Mouse (Mus musculus): ENCODE measurements around the gene Itgb7.
A peak's percentile ranks its signal among the peaks of the same experiment; 100 is the strongest.
"Not testable (repeated sequence)": the region's sequence is repeated elsewhere in the genome, so short reads cannot be mapped to it uniquely, and the experiment has no call there.

Gene Itgb7

DNA sequence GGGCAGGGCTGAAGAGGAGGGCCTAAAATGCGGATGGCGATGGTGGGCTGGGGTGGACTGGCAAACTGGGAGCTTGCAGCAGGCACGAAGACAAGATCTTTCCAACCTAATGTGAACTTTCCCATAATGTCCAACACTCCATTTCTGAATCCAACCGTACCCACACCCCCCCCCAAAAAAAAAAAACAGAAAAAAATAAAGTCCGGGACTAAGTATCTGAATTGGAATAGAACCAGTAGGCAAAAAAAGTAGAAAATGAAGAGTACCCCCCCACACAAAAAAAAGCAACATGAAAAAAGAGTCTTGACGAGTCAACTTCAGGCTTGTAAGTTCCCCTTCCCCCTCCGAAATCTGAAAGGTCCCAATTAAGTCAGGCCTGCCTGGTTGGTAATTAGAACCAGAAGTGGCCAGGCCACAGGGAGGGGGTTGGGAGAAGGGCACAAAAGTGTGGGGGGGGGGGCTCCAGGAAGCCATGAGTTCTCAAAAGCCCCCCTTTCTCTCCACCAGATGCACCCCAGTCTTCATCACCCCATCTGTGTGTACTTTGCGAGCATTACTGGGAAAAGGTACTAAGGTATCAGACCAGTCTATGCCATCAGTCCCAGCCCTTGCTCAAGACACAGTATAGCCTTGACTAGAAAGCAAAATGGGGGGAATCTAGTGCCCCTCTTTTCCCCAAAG is 16.5 kb upstream of the Itgb7 start:
- no peak for DNase-seq

DNA sequence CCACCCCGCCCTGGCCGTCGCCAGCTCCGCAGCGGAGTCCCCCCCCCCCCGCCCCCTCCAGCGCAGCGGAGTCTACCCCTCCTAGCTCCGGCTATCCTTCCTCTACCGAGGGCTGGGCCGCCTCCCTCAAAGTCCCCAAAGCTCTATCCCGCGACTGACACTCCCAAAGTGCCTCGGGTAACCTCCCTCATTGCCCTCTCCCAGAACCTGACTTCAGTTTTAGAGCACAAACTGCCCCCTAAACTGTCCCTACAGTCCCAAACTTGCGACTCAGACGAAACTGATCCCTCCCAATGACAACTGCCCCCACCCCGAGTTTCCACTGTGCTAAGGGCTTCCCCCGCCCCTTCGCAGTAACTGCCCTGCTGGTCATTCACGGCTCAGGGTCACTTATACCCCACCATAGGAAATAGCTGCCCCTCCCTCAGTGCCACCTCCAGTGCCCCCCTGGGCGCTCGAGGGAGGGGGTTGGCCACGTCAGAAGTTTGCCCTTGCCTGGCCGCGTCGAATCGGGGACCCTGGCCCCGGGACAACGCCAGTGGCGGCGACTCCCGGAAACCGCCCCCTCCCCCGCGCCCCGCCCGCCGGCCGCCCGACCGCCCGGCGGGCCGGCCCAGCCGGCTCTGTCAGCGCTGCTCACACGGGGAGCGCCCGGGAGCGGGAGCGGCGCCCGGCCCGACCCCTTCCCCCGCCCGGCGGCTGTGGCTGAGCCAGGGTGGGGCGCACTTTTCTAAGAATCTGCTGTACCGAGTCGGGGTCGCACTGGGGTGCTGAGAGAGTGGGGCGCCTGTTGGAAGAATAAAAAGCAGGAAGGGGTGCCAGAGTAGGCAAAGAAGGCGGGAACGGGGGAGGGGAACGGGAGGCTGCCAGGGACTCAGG is 15.7 kb upstream of the Itgb7 start:
- peak; percentile 77 to 89 for DNase-seq

DNA sequence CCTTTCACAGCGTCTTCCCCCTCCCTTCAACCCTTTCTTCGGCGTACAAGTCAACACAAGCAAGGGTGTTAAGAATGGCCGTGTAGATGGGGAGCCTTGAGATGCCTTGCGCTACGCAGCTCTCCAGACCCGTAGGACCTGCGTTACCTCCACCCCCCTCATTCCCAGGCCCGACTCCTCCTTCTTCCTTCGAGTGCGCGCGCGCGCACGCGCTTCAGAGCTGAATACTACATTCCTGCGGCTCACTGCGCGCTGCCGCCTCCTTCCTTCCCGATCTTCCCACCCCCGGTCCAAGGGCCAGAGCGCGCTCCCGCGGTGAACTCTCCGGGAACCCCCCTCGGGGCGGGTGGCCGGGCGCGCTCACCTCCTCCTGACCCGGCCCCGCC is 15.1 kb upstream of the Itgb7 start:
- peak; percentile 98 to 99 for DNase-seq

DNA sequence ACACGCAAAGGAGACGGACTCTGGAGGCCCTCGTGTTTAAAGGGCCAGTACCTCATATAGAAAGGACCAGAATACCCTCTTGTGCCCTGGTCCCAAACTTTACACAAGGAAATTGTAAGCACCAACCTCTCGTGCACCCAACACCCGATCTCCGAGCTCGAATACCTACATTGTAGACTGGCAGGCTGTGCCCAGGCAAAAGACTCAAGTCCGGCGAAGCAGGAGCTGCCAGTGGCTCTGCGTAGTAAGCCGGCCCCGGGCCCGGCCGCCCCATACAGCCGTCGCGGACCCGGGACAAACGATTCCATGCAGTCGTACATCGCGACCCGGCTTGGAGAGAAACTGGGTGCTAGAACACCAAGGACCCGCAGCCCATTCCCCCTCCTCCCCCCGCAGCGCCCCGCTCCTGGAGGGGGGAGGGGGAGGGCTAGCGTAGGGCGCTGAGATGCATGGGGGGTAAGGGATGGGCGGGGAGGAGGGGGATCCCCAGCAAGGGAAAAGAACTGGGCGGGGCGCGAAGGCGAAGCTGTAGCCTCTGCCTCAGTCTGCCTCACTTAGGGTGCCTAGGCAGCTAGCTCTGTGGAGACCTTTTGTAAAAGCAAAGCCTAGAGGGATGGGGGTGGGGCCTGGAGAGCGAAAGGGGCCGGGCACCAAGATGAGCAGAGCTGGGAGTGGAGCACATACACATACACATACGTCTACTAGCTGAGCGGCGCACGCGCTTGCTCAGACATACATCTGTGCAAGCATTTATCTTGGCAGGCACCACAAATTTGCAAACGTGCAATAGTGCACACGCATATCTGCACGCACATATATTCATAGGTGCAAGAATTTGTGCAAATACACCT is 14.4 kb upstream of the Itgb7 start:
- DNase-seq = peak; percentile 86 to 92

DNA sequence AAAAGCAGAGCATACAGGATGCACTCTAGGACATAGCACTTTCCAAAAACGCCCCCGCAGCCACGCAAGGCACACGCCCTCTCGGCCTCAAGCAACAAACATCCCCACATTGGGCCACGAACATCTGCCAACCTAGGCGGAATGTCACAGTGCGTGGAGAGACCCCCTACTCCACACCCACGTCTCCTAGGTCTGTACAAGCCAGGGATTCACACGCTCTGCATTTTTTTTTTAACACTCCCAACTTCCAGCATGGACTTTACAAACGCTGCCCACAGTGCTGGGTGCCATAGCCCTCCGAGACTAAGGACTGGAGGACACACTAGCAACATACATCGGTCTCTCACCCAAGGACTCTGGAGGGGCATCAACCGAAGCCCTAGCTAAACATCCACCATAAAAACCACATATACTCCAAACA is 13.7 kb upstream of the Itgb7 start:
- DNase-seq = peak; percentile 52 to 59

DNA sequence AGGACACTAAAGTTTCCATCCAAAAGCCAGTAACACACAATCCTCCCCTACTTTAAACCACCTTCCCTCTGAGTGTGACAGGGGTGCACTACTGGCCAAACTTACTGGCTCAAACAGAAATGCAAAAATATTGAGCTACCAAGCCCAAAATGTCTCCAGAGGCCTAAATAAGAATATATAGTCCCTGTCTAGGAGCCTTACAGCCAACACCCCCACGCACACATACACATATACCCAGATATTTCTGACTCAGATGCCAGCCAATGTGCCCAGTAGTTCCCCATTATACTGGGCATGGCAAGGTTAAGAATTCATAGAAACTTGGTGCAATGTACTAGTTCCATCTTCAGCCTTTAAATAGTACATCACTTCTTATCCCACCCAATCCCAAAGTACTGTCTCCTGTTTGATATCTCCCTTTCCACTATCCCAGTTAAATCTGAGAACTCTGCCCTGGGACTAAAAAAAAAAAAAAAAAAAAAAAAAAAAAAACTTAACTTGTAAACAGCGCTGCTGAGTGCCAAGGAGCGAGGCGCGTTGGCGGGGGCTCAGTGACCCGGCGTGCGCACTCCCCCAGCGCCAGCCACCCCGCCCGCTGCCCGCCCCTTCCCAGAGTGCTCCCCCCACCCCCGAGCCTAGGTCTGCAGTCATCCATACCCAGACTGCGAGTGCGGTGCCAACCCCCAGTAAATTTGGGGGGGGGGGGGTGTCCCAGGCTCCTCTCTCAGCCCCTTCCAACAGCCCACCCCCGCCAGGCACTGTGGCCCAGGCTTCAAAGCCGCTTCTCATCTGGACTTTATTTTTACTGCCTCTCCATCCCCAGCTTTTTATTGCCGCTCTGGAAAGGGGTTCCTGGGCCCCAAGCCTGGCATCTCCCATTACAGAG is 12.8 kb upstream of the Itgb7 start:
- DNase-seq = peak; percentile 58 to 82

DNA sequence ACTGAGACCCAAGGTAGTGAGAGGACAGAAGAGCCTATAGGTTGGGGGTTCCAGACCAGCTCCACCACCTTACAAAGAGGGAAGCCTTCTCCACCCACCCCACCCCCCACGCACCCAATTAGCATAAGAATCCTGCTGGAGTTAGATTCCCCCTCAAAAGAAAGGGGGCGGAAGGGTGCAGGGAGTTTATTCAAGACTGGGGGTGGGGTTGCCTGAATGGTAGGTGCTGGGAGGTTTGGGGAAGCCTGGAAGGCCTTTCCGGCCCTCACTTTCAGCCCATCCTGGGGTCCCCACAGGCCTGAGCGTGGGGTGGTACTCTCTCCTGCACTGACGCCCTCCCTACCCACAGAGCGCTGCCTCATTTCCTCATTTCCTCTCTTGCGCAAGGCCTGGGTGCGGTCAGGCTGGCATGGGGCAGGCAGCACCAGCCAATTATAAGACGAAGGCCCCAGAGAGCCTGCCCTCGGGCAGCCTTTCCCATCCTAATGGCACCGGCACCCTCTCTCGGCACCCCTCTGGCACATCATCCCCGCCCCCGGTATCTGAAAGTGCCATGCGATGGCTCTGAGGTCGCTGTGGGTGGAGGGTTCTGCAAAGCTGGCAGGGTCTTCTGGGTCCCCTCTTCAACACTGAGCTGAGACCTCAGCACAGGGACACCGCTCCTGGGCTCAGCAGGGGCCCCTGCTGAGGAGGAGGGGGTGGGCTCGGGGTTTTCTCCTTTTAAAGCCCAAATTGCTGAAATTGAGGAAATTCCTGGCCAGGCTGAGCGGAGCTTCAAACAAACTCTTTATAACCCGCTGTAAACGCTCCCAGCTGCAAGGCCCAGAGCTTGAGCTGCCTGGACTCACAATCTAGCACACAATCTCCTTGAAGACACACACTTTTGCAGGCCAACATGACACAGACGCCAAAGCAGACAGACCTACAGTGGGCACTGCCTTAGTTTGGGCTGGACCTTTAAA is 11.8 kb upstream of the Itgb7 start:
- peak; percentile 43 to 77 for DNase-seq

DNA sequence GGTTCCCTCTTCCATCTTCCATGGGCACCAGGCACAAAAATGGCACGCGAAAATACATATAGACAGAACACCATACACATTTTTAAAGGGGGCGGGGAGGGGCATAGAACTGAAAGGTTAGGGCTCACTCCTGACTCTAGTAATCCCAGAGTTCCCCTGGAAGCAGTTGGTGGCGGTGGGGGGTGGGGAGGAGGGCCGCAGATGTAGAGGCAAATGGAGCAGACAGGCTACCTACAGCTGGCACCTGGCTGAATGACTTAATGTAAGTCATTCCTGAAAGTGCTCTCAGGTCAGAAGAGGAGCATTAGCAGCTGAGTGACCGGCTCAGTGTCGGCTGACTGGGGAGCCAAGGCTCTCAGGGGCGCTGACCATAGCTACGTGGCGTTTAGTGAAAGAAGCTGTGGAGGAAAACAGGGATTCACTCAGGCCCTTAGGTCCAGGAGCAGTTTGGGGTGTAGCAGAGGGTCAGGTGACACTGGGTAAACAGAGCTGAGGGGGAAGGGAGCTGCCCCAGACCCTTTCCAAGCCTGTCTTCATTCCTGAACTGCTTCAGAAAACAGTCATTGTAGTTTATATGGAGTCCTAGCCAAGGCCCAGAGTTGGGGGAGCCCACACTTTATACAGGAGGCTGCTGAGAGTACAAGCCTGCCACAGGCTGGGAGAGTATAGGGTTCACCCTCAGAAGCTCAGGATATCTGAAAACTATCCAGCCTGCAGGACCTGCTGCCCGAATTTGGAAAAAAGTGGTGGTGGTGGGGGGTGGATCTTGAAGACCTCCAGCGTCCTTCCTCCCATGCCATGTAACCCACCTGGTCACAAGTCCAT is 10.9 kb upstream of the Itgb7 start:
- no peak for DNase-seq

DNA sequence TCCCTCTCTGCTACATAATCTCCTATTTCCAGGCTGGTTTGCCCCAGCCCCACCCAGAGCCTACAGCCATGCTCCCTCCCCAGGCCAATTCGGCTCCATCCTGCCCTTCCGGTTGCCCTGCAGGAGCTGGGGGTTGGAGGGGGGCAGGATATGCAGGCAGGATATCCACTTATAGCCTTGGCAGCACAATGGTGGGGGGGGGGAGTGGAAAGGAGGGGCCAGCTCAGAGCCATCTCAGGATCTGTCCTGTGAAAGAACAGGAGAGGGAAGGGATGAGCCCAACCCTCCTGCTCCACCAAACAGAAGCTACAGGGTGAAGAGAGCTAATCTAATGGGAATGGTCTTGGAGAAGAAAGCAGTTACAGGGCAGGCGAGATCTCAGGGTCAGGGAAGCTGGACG is 8.9 kb upstream of the Itgb7 start:
- peak; percentile 77 to 90 for DNase-seq

DNA sequence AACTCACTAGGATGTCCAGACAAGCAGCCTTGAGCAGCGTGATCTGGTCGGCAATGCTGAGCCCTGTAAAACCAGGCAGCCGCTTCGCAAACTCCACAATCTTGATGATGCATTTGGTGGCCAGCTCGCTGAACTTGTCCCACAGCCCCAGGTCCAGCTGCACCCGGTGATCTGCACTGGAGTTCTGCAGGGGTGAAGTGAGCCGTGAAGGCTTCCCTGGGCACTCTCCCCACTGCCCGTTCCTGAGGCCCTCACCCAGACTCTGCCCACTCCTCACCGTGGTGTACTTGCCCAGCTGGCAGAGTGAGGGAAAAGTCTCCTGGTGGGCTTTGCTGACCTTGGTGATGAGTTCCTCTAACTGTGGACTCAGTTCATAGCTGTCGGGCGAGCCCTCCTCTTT is 8.1 kb upstream of the Itgb7 start:
- DNase-seq = no peak

DNA sequence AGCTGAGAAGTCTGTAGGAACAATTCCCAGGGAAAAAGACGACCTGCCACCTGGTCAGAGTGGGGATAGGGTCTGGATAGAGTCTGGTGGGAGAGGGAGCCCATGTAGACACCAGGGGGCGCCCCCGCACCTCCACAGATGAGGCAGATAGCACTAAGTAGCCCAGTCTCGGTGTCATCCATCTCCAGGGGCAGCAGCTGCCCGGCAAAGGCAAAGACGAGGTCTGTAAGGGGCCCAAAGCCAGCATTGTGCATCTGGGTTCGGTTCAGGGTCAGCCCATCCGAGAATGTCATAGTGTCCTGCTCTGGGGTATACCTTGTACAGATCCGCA is 7.5 kb upstream of the Itgb7 start:
- DNase-seq = peak; percentile 87 to 91

DNA sequence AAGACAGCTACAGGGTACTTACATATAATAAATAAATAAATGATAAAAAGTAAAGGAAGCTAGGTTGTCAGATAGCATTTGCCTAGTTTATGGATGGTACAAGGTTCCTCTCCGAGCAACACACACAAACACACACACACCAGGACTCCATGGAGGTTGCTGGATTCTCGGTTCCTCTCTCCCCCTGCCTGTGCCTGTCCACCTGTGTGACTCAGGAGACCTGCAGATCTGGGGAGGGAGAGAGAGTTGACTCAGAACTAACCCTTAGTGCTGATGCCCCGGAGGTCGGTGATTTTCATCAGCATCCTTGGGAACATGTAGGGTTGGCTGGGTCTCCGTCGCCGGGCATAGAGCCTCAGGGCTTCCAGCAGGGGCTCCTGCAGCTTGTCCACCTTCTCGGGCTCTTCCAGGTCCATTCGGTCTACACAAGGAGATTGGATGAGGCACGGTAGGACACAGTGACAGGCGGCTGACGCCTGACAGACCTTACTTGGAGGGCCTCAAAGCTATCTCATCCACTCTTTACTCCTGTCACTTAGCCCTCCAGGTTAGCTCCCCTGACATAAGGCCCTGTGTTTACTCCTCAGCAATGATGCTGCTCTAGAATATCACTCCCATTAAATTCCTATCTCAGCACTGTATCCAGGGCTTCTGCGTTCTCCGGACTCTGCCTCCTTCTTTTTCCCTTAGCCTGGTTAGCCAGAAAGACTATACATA is 7.0 kb upstream of the Itgb7 start:
- DNase-seq = no peak

DNA sequence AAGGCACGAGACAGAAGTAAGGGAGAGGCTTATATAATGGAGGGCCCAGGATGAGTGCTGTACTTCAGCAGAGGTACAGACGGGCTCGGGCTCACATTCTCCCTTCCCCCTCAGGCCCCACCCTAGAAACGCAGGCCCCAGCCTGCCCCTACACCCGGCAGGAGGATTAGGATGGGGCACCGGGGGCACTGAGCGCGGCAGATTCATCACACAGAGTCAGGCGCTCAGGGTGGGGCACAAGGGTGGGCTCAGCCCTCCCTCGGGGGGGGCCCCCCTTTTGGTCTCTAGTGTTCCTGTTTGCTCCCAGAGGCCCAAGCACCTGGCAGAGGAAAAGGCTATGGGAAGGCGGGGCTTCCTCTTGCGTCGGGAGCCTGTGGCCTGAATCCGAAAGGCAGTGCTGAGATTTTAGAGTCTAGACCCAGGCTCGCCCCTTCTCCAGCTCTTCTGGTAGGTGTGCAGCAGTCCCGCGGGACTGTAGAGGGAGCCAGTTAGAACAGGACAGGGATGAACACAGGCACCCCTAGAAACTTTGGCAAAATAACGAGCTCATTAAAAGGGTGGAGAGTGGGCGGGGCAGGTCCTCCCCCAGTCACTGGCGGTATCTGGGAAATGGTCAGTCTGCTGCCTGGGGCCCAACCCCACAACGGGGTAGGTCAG is 3.8 kb upstream of the Itgb7 start:
- DNase-seq = peak; percentile 60 to 81

DNA sequence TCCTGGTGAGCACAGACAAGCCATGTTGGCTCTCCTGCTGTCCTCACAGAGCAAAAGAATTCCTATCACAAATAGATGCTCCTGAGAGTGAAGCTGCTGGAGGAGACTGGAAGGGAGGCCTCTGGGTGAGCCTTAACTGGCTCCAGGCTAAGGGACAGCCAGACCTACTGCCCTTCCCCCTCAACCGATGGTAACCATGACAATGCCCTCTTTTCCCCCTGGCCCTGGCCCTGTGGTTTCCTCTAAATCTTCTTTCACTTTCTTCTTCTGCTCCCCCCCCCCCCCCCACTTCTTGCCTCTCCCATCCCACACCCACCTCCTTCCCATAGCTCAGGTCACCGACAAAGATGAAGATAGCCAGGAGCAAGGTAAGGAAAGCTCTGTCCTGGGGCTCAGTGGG is 2.2 kb upstream of the Itgb7 start:
- peak; percentile 36 to 53 for DNase-seq

DNA sequence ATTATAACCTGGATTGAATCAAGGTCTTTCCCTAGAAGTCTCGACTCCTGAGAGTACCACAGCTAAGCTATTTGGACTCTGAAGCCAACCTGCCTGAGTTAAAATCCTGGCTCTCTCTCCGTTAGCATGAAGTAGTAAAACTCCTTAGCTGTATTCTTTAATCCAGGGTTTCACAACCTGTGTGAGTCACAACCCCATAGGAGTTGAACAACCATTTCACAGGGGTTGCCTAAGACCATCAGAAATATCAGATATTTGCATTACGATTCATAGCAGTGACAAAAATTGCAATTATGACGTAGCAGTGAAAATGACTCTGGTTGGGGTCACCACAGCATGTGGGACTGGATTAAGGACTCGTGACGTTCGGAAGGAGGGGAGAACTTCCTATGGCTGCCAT is 1.0 kb upstream of the Itgb7 start:
- no peak for DNase-seq

DNA sequence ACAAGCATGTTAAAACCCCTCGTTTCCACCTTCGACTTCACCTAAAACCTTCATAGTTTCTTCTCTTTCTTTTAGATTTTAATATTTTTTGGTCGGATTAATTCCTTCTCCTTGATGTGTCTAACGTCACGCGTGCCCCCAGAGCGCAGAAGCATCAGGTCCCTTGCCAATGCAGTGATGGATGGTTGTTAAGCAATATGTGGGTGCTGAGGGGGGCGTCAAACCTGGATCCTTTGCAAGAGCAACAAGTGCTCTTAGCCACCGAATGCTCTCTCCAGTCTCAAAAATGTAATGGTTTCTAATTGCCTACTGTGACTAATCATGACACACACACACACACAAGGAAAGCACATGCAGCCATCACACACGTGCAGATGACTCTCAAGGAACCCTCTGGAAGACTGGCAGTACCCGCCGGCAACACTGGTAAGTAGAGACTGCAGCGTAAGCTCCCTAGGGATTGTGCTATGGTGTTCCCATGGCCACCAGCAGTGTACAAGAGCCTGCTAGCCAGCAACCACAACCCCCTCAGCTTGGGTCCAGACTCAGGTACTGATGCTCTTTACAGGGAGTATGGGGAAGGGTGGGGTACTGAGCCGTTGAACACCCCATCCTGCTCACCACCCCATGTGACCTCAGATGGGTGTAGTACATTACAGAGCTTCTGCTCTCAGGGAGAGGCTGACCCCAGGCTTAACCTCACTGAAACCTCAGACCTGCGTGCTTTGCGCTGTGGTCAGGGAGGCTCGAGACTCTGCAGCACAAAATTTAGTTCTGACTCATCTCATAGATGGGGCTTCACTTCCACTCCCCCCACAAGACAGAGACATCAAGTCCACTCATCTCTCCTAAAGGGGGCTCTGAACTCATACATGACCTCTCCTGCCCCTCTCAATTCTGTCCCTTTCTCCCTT is 1.1 kb downstream of the Itgb7 start:
- DNase-seq = peak in 1 of 2 experiments; percentile 28

DNA sequence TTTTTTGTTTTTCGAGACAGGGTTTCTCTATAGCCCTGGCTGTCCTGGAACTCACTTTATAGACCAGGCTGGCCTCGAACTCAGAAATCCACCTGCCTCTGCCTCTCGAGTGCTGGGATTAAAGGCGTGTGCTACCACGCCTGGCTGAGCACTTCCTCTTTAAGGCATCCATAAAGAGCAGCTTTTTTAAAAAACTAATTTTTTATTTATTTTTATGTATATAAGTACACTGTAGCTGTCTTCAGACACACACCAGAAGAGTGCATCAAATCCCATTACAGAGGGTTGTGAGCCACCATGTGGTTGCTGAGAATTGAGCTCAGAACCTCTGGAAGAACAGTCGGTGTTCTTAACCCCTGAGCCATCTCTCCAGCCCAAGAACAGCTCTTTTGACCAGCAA is 6.1 kb downstream of the Itgb7 start:
- DNase-seq = not testable (repeated sequence)

Measured in kidney, postnatal 25 days (tissue).